Mouse (Mus musculus) liver, postnatal 0 days (tissue): ENCODE data around the gene Nsg2. TPM values are rescaled to one million over a fixed set of nuclear protein-coding genes. Genes with fewer than 3 reads are reported as not detected.

Experiments
- ATAC-seq: fragments of 200-750 bp; cut with Nextera tagmentation; 2 replicates; pipeline ENCODE4 v1.8.0; 2017; ENCODE audit warnings: mild to moderate bottlenecking, moderate library complexity
- DNase-seq: peaks from one replicate; pipeline ENCODE4 v3.0.0-alpha.2; 2016
- H3K27ac ChIP-seq: fragments of 300-500 bp; sonication (generic); 2 replicates; pipeline ENCODE4 v1.5.1; 2014; ENCODE audit warnings: antibody characterized with exemption, moderate library complexity, mild to moderate bottlenecking, low read depth
- H3K27me3 ChIP-seq: fragments of 300-500 bp; sonication (generic); 2 replicates; pipeline ENCODE4 v1.6.1; 2014; ENCODE audit warnings: low read length, control low read depth, mixed read lengths; ENCODE audit not compliant: insufficient read depth
- H3K36me3 ChIP-seq: fragments of 300-500 bp; sonication (generic); replicated peaks from 2 replicates; pipeline ENCODE4 v1.6.1; 2014; ENCODE audit warnings: mild to moderate bottlenecking, control low read depth, low read length, moderate library complexity, mixed read lengths; ENCODE audit not compliant: insufficient read depth
- H3K4me1 ChIP-seq: fragments of 300-500 bp; sonication (generic); 2 replicates; pipeline ENCODE4 v1.6.1; 2014; ENCODE audit warnings: antibody characterized with exemption, mild to moderate bottlenecking, control low read depth; ENCODE audit not compliant: insufficient read depth
- H3K4me2 ChIP-seq: fragments of 300-500 bp; sonication (generic); 2 replicates; pipeline ENCODE4 v1.6.1; 2014; ENCODE audit warnings: low read depth, mild to moderate bottlenecking, low read length, moderate library complexity, mixed read lengths
- H3K4me3 ChIP-seq: fragments of 300-500 bp; sonication (generic); 2 replicates; pipeline ENCODE4 v1.5.1; 2014; ENCODE audit warnings: low read depth, low read length
- H3K9ac ChIP-seq: fragments of 300-500 bp; sonication (generic); replicated peaks from 2 replicates; pipeline ENCODE4 v1.6.1; 2014; ENCODE audit warnings: mild to moderate bottlenecking, moderate library complexity
- H3K9me3 ChIP-seq: fragments of 300-500 bp; sonication (generic); 2 replicates; pipeline ENCODE4 v1.6.1; 2016; ENCODE audit warnings: mild to moderate bottlenecking, control low read depth, low read length, mixed read lengths
- CTCF ChIP-seq: sonication (generic); IDR thresholded peaks from 2 replicates; pipeline ENCODE4 v1.5.1; 2016; ENCODE audit warnings: antibody characterized with exemption, low read depth
- EP300 ChIP-seq: IDR thresholded peaks from 2 replicates; pipeline ENCODE4 v1.6.1; 2016; ENCODE audit warnings: antibody characterized with exemption, low read depth, mild to moderate bottlenecking
- WGBS: fragments of 180-500 bp; shearing (Covaris S2); extraction: QIAGEN DNeasy Blood & Tissue Kit; methylation state at CpG from one replicate; pipeline ENCODE4 v1.1.7; 2014; ENCODE audit not compliant: insufficient replicate concordance; 5-methylcytosine and 5-hydroxymethylcytosine counted together
- polyA plus RNA-seq: library from polyadenylated mRNA; unstranded; fragments of >200 nt; fragmentation: Nextera tagmentation; extraction: Ambion mirVana; gene quantifications from 2 replicates; pipeline ENCODE4 v1.2.1, GENCODE M21; 2015

The Nsg2 gene
- polyA plus RNA-seq, 1 experiment from 2014 or later, result not detected

DNA sequence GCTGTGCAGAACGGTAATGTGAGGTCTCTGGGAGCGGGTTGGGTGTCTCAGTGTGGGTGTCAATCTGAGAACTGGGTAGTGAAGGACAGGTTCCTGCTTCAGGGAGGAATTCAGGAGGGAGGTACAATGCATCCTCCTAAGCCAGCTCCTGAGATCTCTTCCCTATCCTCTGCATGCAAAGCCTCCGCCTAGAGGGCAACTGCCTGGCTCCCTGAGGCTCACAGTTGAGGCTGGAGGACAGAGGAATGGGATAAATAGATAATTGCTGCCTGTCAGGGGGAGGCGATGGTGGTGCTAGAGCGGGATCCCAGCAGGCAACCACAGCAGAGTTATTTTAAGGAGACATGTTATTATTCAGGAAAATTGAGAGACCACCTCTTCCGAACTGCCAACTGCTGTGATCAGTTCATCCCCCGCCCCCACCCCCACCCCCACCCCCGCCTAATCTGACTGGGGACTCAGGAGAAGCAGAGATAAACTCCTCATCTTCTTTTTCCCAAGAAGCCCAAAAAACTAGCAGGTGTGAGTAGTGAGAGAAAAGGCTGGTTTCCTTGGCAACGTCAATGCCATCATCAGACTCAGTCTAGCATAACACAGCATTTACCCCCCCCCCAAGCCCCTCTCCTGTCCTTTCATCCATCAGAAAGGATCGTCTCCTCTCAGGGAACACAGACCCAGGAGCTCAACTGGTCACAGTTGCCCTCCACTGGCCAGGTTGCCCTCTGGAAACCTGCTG, 63.7 kb downstream of the Nsg2 start:
- Histone ChIP-seq H3K4me1 (no peaks in the 10 kb centered on the region), H3K36me3 (no peaks in the 10 kb centered on the region), H3K9ac (no peak overlapping the region), H3K27ac (no peak overlapping the region), H3K4me3 (no peak overlapping the region), H3K27me3 (no peaks in the 10 kb centered on the region), H3K9me3 (no peaks in the 10 kb centered on the region), H3K4me2 (no peak overlapping the region)
- 43% methylated on average over 10 of the region's 10 CpGs for WGBS
- DNase-seq, result no peak
- ATAC-seq, result no peak
- TF ChIP-seq CTCF (no peak), EP300 (no peak)

GRCm38 (mm10) chr11:32064511-32064862, 64.2 kb downstream of the Nsg2 start:
- Histone ChIP-seq H3K9me3 (no peaks in the 10 kb centered on the region), H3K4me2 (no peak overlapping the region), H3K27ac (no peak overlapping the region), H3K27me3 (no peaks in the 10 kb centered on the region), H3K4me3 (no peak overlapping the region), H3K9ac (no peak overlapping the region), H3K36me3 (no peaks in the 10 kb centered on the region), H3K4me1 (no peaks in the 10 kb centered on the region)
- DNase-seq (no peak), ATAC-seq (no peak)
- WGBS, result 46% methylated on average over 5 of the region's 5 CpGs
- TF ChIP-seq EP300 (no peak), CTCF (no peak)

- Histone ChIP-seq H3K9ac (no peak overlapping the region), H3K4me3 (no peak overlapping the region), H3K4me2 (no peak overlapping the region), H3K4me1 (no peaks in the 10 kb centered on the region), H3K9me3 (no peaks in the 10 kb centered on the region), H3K36me3 (no peaks in the 10 kb centered on the region), H3K27me3 (no peaks in the 10 kb centered on the region), H3K27ac (no peak overlapping the region)
- ATAC-seq (no peak), DNase-seq (no peak)
- WGBS, result 66% methylated on average over 12 of the region's 12 CpGs
- TF ChIP-seq CTCF (no peak), EP300 (no peak)
Measured at GRCm38 (mm10) chr11:32068736-32069490, 68.7 kb downstream of the Nsg2 start.

DNA sequence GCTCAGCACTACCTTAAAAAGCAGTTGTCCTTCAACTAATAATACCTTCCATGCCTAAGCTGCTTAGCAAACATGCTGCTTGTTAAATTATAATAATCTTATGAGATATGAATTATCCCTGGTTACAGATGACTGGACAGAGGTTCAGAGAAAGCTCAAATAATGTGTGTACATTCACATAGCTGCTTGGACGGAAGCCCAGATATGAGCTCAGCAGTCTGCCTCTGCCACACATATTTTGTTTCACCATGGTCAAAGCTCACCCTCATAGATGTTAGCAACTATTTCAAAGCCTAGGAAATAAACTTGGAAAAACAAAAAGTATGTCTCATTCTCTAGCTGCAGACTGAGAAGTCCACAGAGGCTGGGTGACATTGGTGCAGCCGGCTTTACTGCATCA, 74.9 kb downstream of the Nsg2 start:
- Histone ChIP-seq H3K27ac (no peak overlapping the region), H3K36me3 (no peaks in the 10 kb centered on the region), H3K4me3 (no peak overlapping the region), H3K27me3 (no peaks in the 10 kb centered on the region), H3K9ac (no peak overlapping the region), H3K9me3 (no peaks in the 10 kb centered on the region), H3K4me2 (no peak overlapping the region), H3K4me1 (no peaks in the 10 kb centered on the region)
- DNase-seq (no peak), ATAC-seq (no peak)
- TF ChIP-seq EP300 (no peak), CTCF (no peak)
- 79% methylated on average over 2 of the region's 2 CpGs for WGBS

- Histone ChIP-seq H3K4me1 (no peaks in the 10 kb centered on the region), H3K9ac (no peak overlapping the region), H3K9me3 (no peaks in the 10 kb centered on the region), H3K4me3 (no peak overlapping the region), H3K27me3 (no peaks in the 10 kb centered on the region), H3K4me2 (no peak overlapping the region), H3K36me3 (no peaks in the 10 kb centered on the region), H3K27ac (no peak overlapping the region)
- WGBS, result 57% methylated on average over 3 of the region's 3 CpGs
- no peak for ATAC-seq
- no peak for DNase-seq
- no peak for TF ChIP-seq CTCF
- TF ChIP-seq EP300, result no peak
Measured at GRCm38 (mm10) chr11:32083462-32083861, 83.2 kb downstream of the Nsg2 start.

- H3K27me3 ChIP-seq, result no peaks in the 10 kb centered on the region
- no peak for ATAC-seq
- H3K4me2 ChIP-seq, result no peak overlapping the region
- no peaks in the 10 kb centered on the region for H3K4me1 ChIP-seq
- H3K9me3 ChIP-seq, result no peaks in the 10 kb centered on the region
- H3K9ac ChIP-seq, result no peak overlapping the region
- no peak for DNase-seq
- no peaks in the 10 kb centered on the region for H3K36me3 ChIP-seq
- WGBS, result 68% methylated on average over 1 of the region's 1 CpGs
- no peak overlapping the region for H3K27ac ChIP-seq
- H3K4me3 ChIP-seq, result no peak overlapping the region
- no peak for TF ChIP-seq EP300
- no peak for TF ChIP-seq CTCF
Measured at GRCm38 (mm10) chr11:32086525-32086924, 86.3 kb downstream of the Nsg2 start.
